Mouse (Mus musculus) heart, postnatal 25 days (tissue): ENCODE measurements around the gene Suclg2. TPM values are rescaled to one million over a fixed set of nuclear protein-coding genes. Genes with fewer than 3 reads are reported as not detected.

Experiments
- DNase-seq: peaks from one replicate; pipeline ENCODE4 v3.0.0; 2022; ENCODE audit warnings: low spot score
- intact Hi-C: fragments of 180-260 bp; cut with DNase I; formaldehyde crosslinking; loops from one replicate; pipeline ENCODE4 v1.15.1; 2025
- total RNA-seq, 2 experiments: library from RNA; stranded (reverse); gene quantifications; 2 replicates each; pipeline ENCODE4 v1.2.3; 2021

The Suclg2 gene
- 100 to 1,000 TPM; 124 to 133 TPM for total RNA-seq

GRCm38 (mm10) chr6:95718031-95718968, at the start of gene Suclg2:
Gene Suclg2, minus strand, starts transcription at chr6:95718800.
- DNase-seq = peak; percentile 45
- intact Hi-C loops = no loop called here

DNA sequence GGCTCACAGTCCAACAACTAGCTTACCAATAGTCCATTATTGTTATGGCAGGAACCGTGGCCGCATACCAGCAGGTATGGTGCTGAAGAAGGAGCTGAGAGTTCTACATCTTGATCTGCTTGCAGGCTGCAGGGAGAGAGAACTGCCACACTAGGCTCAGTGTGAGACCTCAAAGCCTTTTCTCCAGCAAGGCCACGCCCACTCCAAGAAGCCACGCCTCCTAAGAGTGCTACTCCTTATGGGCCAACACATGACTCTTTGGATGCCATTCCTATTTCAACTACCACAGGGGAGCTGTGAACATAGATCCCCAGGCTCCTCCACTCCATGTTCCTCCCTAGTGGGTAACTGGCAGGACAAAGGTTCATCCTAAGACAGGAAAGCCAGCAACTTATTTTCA, 48.0 kb upstream of the Suclg2 start:
- DNase-seq = no peak
- intact Hi-C loops = no loop called here

- intact Hi-C loops = no loop called here
- DNase-seq = no peak
Observed at GRCm38 (mm10) chr6:95759558-95760172, 41.1 kb upstream of the Suclg2 start.

GRCm38 (mm10) chr6:95742378-95742777, 23.8 kb upstream of the Suclg2 start:
- intact Hi-C loops = no loop called here

DNA sequence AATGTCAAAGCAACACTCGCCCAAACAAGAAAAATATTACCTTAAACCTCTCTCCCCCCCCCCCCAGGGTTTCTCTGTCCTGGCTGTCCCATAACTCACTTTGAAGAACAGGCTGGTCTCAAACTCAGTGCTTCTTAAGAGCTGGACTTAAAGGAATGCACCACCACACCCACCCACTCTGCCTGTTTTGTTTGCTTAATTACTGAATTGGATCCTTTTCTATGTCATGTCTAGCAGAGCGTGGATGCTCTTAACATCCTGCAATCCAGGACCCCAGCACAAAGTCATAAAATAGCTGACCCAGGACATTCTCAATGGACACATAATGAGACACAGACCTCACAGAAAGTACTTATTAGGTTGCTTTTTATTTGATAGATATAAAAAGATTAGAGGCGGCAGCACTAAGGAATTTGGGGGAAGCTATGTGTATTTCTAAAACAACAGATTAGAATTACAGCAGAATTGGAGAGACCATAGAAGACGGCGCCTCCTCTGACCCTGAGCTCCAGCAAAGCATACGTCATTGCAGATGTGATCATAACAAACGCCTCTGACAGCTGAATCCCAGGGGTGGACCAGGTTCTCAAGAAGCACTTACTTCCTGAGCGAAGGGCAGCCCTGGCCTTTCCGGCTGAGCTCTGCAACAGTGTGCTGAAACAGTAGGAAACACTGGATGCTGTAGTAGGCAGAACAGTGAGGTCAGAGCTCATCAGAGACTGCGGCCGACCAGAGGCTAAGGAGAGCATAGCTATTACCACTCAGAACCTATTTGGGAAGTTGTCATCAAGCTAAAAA, 13.2 kb upstream of the Suclg2 start:
- DNase-seq = no peak
- intact Hi-C loops = no loop called here

More at GRCm38 (mm10) chr6:95742378-95742777, 23.8 kb upstream of the Suclg2 start:
- DNase-seq = peak; percentile 16

- DNase-seq = no peak
- intact Hi-C loops = no loop called here
Observed at GRCm38 (mm10) chr6:95729399-95729798, 10.8 kb upstream of the Suclg2 start.

DNA sequence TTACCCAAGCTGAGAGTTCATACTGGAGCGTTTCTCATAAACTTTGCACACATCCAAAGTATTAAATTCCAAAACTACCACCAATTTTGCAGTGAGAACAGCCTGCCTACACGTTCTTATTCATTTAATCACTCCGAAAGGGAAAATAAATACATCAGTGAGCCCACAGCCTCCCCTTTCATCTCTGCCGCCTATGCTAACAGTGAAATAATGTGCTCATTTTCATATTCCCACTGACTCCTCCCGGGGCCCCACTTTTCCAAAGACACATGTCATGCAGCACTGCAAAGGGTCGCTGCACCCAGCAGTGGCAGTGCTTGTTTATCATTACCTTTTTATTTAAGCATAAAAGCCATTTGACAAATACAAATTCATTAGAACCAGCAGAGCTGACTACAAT, 6.7 kb upstream of the Suclg2 start:
- intact Hi-C loops = no loop called here
- no peak for DNase-seq

GRCm38 (mm10) chr6:95723361-95723760, 4.8 kb upstream of the Suclg2 start:
- DNase-seq = no peak

DNA sequence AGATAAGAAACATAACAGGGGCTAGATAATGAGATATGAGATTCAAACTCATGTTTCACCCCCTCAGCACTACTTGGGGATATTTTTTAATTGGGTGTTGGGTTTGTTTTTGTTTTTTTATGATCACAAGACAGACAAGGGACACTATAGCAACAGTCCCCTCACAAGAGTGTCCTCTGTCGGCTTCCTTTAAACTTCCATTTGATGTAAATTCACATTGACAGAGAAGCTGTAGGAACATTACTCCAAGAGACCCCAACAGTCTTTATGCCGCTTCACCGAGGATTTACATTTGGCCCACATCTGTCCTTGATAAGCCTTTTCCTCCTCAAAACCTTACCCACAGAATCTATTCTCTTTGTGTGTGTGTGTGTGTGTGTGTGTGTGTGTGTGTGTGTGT, 1.2 kb upstream of the Suclg2 start:
- DNase-seq = no peak
- intact Hi-C loops = no loop called here

More at GRCm38 (mm10) chr6:95723361-95723760, 4.8 kb upstream of the Suclg2 start:
- intact Hi-C loops = no loop called here

DNA sequence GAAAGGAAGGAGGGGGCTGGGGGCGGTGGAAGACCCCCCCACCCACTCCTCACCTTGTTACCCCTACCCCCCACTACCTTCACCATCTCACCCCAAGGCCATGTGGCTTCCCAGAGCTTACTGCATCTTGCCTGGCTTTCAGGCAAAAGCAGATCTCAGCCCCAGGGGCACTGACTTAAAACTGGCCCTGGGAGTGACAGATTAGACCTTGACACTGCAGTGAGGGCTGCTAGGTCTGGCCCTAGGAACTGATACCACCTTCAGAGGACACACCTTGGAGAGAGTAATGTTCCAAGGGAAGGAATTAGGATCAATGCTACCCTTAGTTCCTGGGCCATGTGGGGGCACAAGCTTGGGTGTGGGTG, 351 bp upstream of the Suclg2 start:
- intact Hi-C loops = no loop called here
- DNase-seq = no peak

- no peak for DNase-seq
- intact Hi-C loops = no loop called here
Observed at GRCm38 (mm10) chr6:95717071-95717470, 1.5 kb downstream of the Suclg2 start.

GRCm38 (mm10) chr6:95716476-95716875, 2.1 kb downstream of the Suclg2 start:
- DNase-seq = no peak
- intact Hi-C loops = no loop called here

DNA sequence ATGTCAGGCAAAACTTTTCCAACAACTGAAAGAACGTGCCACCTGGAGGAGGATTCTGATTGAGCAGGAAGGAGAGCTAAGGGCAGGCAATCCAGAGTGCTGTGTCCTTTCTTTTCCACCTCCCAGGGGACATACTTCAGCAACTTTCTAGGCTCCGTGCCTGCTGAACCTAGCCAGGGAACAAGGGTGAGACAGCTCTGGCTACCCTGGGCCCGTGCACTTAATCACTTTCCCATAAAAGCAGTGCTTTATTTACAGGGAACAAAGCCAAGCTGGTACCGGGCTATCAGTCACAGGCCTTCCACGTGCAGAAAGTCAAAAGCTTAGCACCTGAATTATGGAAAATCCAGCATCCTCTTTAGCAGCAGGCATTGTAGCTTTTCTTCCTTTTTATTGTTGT, 5.4 kb downstream of the Suclg2 start:
- peak; percentile 7 for DNase-seq
- intact Hi-C loops = no loop called here

GRCm38 (mm10) chr6:95712081-95712480, 6.5 kb downstream of the Suclg2 start:
- intact Hi-C loops = no loop called here

GRCm38 (mm10) chr6:95711671-95712070, 6.9 kb downstream of the Suclg2 start:
- DNase-seq = no peak
- intact Hi-C loops = no loop called here

More at GRCm38 (mm10) chr6:95712081-95712480, 6.5 kb downstream of the Suclg2 start:
- DNase-seq = no peak

GRCm38 (mm10) chr6:95710886-95711285, 7.7 kb downstream of the Suclg2 start:
- intact Hi-C loops = no loop called here
- DNase-seq = no peak

DNA sequence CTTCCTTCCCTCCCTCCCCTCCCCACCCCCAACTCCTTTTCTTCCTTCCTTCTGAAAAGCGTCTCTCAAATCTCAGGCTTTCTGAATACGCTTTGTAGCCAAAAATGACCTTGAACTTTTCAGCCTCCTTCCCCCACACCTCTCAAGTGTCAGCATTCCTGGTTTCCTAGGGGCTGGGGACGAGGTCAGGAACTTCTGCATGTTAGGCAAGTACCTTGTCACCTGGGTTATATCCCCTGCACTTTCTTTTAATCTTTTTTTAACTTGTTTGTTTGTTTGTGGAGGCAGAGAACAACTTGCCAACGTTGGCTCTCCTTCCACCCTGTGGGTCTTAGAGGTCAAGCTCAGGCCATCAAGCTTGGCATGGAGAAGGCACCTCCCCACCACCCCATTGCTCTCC, 9.1 kb downstream of the Suclg2 start:
- DNase-seq = no peak
- intact Hi-C loops = no loop called here

DNA sequence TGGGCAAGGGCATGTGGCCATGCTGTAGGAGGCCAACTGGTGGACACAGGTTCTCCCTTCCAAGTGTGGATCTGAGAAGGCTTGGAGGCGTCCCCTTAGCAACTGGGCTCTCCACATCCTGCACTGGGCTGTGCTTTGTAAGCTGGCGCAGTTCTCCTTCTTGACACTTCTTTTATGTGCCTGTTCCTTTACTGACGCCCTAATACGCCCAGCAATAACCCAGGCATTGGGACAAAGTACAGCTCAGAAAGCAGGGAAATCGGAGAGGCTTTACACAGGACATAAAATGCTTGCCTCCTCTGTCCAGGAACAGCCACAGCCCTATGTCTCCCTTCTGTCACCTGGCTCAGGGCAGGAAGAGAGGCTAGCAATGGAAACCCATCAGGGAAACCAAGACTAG, 9.5 kb downstream of the Suclg2 start:
- DNase-seq = no peak
- intact Hi-C loops = no loop called here

- intact Hi-C loops = no loop called here
- no peak for DNase-seq
Observed at GRCm38 (mm10) chr6:95704626-95705025, 14.0 kb downstream of the Suclg2 start.

GRCm38 (mm10) chr6:95702200-95702599, 16.4 kb downstream of the Suclg2 start:
- no peak for DNase-seq
- intact Hi-C loops = no loop called here
